In the genomic region with DNA sequence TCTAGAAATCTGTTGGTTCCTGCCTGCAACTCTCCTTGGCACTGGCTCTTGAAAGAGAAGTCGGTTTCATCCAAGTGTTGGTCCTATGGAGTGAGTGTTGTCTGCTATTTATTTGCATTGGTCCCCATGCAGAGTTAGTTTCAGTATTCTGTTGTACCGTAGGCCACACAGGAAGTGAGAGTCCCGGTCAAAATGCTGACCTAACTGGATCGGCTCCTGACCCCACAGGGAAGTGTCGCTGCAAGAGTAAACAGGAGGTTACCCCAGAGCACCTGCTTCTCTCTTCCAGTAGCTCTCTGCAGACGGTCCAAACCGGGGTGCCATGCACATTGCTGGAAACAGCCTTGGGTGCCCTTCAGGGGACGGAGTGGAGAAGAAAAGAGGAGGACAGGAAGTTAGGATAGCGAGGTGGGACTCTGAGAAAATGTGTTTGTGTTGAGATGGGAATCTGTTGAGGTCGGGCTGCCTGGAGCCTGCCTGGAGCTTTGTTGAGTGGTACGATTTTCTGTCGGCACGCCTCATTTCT, we compare ENCODE assay signal across 9 mouse cellular contexts. TPM values are rescaled to one million over a fixed set of nuclear protein-coding genes. Genes with fewer than 3 reads are reported as not detected.
DNase-seq lines count a peak whose midpoint lies in the region; ATAC-seq and TF ChIP-seq lines count a peak whose summit lies in the region.
"Had no signal": no experiment of that assay in that cellular context is flagged by ENCODE, and none has a peak within 500 bp of the region (broad histone marks: within the 10 kb centered on the region; RNA-seq: fewer than 3 reads in every experiment).

No protein-coding gene starts in this region.

- H3K9ac ChIP-seq in lung, embryonic 16.5 days (ENCODE audit: low read length), result no peak overlapping the region
- no peak overlapping the region for H3K9ac ChIP-seq in forebrain, embryonic 13.5 days
- H3K9ac ChIP-seq: limb, embryonic 12.5 days had no signal

- no peak for TF ChIP-seq CTCF in bone marrow, adult 2 months (IDR thresholded peaks at IDR 0.05; ENCODE audit: control insufficient read depth, insufficient read depth, low read length)

- H3K36me3 ChIP-seq in lung, embryonic 16.5 days (ENCODE audit: control insufficient read depth, insufficient read depth, low read length), result no peaks in the 10 kb centered on the region
- H3K36me3 ChIP-seq in forebrain, embryonic 13.5 days (ENCODE audit: poor library complexity, severe bottlenecking), result no peaks in the 10 kb centered on the region
- H3K36me3 ChIP-seq: limb, embryonic 12.5 days had no signal

- peak; percentile 36; the same call in 1 of the 2 replicates for ATAC-seq in lung, embryonic 16.5 days (ENCODE audit: low read depth)
- no peak for ATAC-seq in forebrain, embryonic 13.5 days

- H3K27ac ChIP-seq in bone marrow, adult 2 months (ENCODE audit: control insufficient read depth, insufficient read depth, low read depth, low read length, poor library complexity), result peak overlapping the region; percentile 79
- no peak overlapping the region for H3K27ac ChIP-seq in lung, embryonic 16.5 days (ENCODE audit: low read length)
- H3K27ac ChIP-seq in forebrain, embryonic 13.5 days, result no peak overlapping the region
- H3K27ac ChIP-seq: limb, embryonic 12.5 days had no signal

- 16% methylated on average over 13 of the region's 13 CpGs for WGBS in bone marrow, adult 2 months
- 24% methylated on average over 13 of the region's 13 CpGs for WGBS in lung, embryonic 16.5 days
- 76% methylated on average over 13 of the region's 13 CpGs for WGBS in forebrain, embryonic 13.5 days

- H3K9me3 ChIP-seq in lung, embryonic 16.5 days (ENCODE audit: control insufficient read depth, low read length), result no peaks in the 10 kb centered on the region
- no peaks in the 10 kb centered on the region for H3K9me3 ChIP-seq in forebrain, embryonic 13.5 days (replicated peaks)
- H3K9me3 ChIP-seq: limb, embryonic 12.5 days had no signal

- peak; percentile 54 for DNase-seq in A20 (ENCODE audit: low read depth, low spot score)
- DNase-seq in kidney, adult 18-20 months, result peak; percentile 18
- no peak for DNase-seq in testis, postnatal 14 days (ENCODE audit: low spot score)
- no peak for DNase-seq in cerebellum, adult 11 months
- no peak for DNase-seq in embryo, embryonic 10.5 days (ENCODE audit: low spot score)

- H3K27me3 ChIP-seq in lung, embryonic 16.5 days (ENCODE audit: control insufficient read depth, insufficient read depth, low read depth, low read length), result no peaks in the 10 kb centered on the region
- no peaks in the 10 kb centered on the region for H3K27me3 ChIP-seq in forebrain, embryonic 13.5 days
- H3K27me3 ChIP-seq: limb, embryonic 12.5 days had no signal

- H3K4me1 ChIP-seq in bone marrow, adult 2 months (ENCODE audit: control insufficient read depth, insufficient read depth, low read length), result peaks cover 3% of the 10 kb centered on the region; the same call in 1 of the 2 replicates
- H3K4me1 ChIP-seq in lung, embryonic 16.5 days (replicated peaks; ENCODE audit: control insufficient read depth, insufficient read depth, low read length), result peaks cover 7% of the 10 kb centered on the region
- no peaks in the 10 kb centered on the region for H3K4me1 ChIP-seq in forebrain, embryonic 13.5 days

- H3K4me3 ChIP-seq in bone marrow, adult 2 months (replicated peaks; ENCODE audit: control insufficient read depth, low read depth, low read length), result peak overlapping the region; percentile 60
- H3K4me3 ChIP-seq in lung, embryonic 16.5 days (ENCODE audit: low read length), result no peak overlapping the region
- no peak overlapping the region for H3K4me3 ChIP-seq in forebrain, embryonic 13.5 days
- H3K4me3 ChIP-seq: limb, embryonic 12.5 days had no signal

- peak overlapping the region; percentile 41 for H3K4me2 ChIP-seq in lung, embryonic 16.5 days (ENCODE audit: low read depth, low read length)
- no peak overlapping the region for H3K4me2 ChIP-seq in forebrain, embryonic 13.5 days
- H3K4me2 ChIP-seq: limb, embryonic 12.5 days had no signal

- no peak for TF ChIP-seq POLR2A in bone marrow, adult 2 months (IDR thresholded peaks at IDR 0.05; ENCODE audit: borderline replicate concordance, control insufficient read depth, low read depth, low read length)

RNA-seq across cellular contexts. Expression of a gene that starts 53.6 kb away (rescaled TPM):
- polyA plus RNA-seq in bone marrow, adult 2 months (2011; ENCODE audit: insufficient read depth, insufficient read length, low replicate concordance, missing spikeins), result 119 and 178 TPM in 2 replicates
- 215 and 222 TPM in 2 replicates for polyA plus RNA-seq in lung, embryonic 16.5 days (2015; fragmentation: Nextera tagmentation; extraction: Ambion mirVana)
- 123 and 129 TPM in 2 replicates for polyA plus RNA-seq in forebrain, embryonic 13.5 days (2015; fragmentation: Nextera tagmentation; extraction: Ambion mirVana)

Comparison
In these comparisons a context has a peak if more than half of its experiments do, and no peak if none do; other contexts are left out.
1. DNase-seq: peak in A20 (single experiment) and kidney, adult 18-20 months (single experiment); none in testis, postnatal 14 days (single experiment), cerebellum, adult 11 months (single experiment) and embryo, embryonic 10.5 days (single experiment).